Mouse (Mus musculus) ES-E14 (cell line): ENCODE measurements around the gene Ralgps1.
"Not testable (repeated sequence)": the region's sequence is repeated elsewhere in the genome, so short reads cannot be mapped to it uniquely, and the experiment has no call there.

ENCODE experiments used
- MAFK ChIP-seq: IDR thresholded peaks from 2 replicates; pipeline ENCODE4 v1.6.1; 2014; ENCODE audit warnings: mild to moderate bottlenecking, low read depth, low read length, inconsistent platforms; ENCODE audit not compliant: insufficient read depth
- ZC3H11A ChIP-seq: IDR thresholded peaks from 2 replicates; pipeline ENCODE4 v1.6.1; 2012; ENCODE audit warnings: low read depth, mild to moderate bottlenecking, inconsistent platforms, low read length, borderline replicate concordance

DNA sequence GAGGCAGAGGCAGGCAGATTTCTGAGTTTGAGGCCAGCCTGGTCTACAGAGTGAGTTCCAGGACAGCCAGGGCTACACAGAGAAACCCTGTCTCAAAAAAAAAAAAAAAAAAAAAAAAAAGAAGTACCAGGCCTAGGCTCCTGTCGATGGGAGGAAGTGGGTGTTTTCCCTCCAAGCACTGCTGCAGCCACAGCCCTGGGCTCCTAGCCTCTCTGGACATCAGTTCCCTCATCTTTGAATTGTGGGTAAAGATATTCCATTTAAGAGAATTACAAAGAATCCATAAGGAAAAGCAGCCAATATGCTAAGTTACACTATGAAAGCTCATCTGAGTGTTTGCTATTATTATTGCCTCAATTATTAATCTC, 281.3 kb downstream of the Ralgps1 start:
- not testable (repeated sequence) for TF ChIP-seq ZC3H11A, MAFK
